Mouse (Mus musculus) kidney, adult 2 months (tissue): ENCODE data around the gene Zcchc7.

Experiments
- CTCF ChIP-seq: fragments of 200-500 bp; conservative IDR thresholded peaks from 2 replicates; pipeline ENCODE4 v1.5.1; 2011; ENCODE audit warnings: low read depth, mild to moderate bottlenecking, control low read depth, low read length, moderate library complexity, mixed read lengths; ENCODE audit not compliant: insufficient read depth, insufficient read length
- POLR2A ChIP-seq: fragments of 200-500 bp; IDR thresholded peaks from one replicate; pipeline ENCODE4 v1.6.1; 2011; ENCODE audit warnings: low read depth, low read length, control low read depth

- no peak for TF ChIP-seq POLR2A
- TF ChIP-seq CTCF = no peak
These were observed 48.8 kb upstream of the Zcchc7 start for GRCm38 (mm10) chr4:44706865-44707264.
